Mouse (Mus musculus): ENCODE measurements around the gene Lekr1.

Gene Lekr1

GRCm38 (mm10) chr3:65832398-65832797 is 166.4 kb downstream of the Lekr1 start:
- no peak for DNase-seq (ENCODE audit: low spot score in 2 of 2)

- DNase-seq (ENCODE audit: low spot score in 2 of 2): no peak
Measured at GRCm38 (mm10) chr3:65836435-65836834, 170.4 kb downstream of the Lekr1 start.

GRCm38 (mm10) chr3:65839664-65840063 is 173.6 kb downstream of the Lekr1 start:
- no peak for DNase-seq (ENCODE audit: low spot score in 2 of 2)

GRCm38 (mm10) chr3:65841175-65841574 is 175.1 kb downstream of the Lekr1 start:
- no peak for DNase-seq (ENCODE audit: low spot score in 2 of 2)

GRCm38 (mm10) chr3:65842515-65843184 is 176.6 kb downstream of the Lekr1 start:
- DNase-seq (ENCODE audit: low spot score in 2 of 2): no peak

DNA sequence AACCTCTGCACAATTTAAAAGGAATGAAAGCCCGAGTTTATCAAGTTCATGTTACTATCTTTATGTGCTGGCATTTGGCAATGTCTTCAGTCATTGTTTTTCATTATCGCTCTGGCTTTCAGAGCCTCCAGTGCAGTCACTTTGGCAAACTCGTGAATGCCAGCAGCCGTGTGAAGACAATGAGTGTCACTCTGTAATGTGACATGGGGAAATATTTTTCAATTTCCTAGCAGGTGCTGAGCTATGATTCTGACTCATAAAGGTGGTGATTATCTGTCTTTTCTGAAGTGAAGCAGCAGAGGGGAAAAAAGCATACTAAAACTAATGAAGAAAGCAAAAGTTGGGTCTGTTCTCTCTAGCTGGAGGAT is 177.1 kb downstream of the Lekr1 start:
- peak in 1 of 2 experiments; percentile 17 for DNase-seq (ENCODE audit: low spot score in 2 of 2)

DNA sequence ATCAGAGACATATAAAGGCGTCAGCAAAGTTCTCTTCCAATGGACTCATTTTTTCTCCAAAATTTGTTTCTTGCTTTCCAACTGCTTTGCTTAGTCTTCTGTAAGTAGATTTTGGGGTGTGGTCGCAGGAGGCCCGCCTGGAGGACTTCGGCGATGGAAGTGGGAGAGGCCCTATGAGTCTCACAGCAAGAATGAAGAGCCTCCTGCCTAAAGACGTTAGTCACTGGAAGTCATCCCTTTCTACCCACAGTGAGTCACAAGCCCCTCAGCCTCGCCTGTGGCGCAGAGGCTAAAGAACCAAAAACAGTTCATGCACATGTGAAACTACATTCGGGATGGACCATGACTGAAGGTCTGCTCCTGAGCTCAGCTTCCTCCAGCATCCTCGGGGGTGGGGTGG is 178.3 kb downstream of the Lekr1 start:
- no peak for DNase-seq (ENCODE audit: low spot score in 2 of 2)

- peak in 1 of 2 experiments; percentile 33 for DNase-seq (ENCODE audit: low spot score in 2 of 2)
Measured at GRCm38 (mm10) chr3:65844851-65845552, 179.0 kb downstream of the Lekr1 start.

- DNase-seq (ENCODE audit: low spot score in 2 of 2): peak in 1 of 2 experiments; percentile 21
Measured at GRCm38 (mm10) chr3:65847158-65847787, 181.2 kb downstream of the Lekr1 start.

GRCm38 (mm10) chr3:65853746-65854145 is 187.7 kb downstream of the Lekr1 start:
- DNase-seq (ENCODE audit: low spot score in 2 of 2): no peak

DNA sequence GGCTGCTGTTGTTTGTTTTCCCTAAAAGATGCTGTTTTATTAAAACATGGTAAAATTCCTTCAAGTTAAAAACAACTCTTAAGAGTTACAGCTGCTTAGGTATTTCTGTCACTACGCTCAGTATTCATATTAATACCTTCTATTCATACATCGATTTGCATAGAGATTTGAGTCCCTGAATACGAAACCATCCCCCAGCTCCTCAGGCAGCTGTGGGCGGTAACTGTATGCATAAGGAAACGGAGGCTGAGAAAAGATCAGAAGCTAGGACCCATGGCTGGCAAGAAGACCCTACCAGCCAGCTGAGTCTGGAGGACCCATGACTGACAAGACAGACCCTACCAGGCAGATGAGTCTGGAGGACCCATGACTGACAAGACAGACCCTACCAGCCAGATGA is 189.5 kb downstream of the Lekr1 start:
- DNase-seq (ENCODE audit: low spot score in 2 of 2): no peak

GRCm38 (mm10) chr3:65858118-65858517 is 192.1 kb downstream of the Lekr1 start:
- DNase-seq (ENCODE audit: low spot score in 2 of 2): no peak

DNA sequence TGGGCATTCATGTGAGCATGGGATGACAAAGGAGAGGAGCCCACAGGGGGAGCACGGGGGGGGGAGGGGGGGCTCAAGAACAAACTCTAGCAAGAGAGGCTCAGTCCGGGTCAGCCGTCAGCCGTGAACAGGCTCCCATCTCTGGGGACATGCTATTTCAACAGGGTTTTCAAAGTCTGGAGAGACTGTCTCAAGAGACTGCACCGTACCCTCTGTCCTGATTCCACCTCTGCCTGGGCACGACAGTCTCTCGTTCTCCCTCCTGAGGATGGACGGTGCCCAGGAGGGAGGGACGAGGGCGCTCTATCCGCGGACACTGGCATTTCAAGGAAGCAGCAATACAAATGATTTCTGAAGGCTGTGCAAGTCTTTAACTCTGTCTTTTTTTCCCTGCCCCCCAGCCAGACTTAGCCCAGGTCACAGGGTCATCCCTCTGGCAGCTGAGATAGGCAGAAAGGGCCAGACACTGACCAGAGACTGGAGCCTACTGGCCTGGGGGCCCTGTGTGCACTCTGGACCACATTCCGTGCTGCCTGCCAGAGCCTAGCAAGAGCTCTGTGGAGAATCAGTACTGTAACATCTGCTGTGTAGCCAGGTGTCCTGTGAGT is 192.8 kb downstream of the Lekr1 start:
- DNase-seq (ENCODE audit: low spot score in 2 of 2): no peak

DNA sequence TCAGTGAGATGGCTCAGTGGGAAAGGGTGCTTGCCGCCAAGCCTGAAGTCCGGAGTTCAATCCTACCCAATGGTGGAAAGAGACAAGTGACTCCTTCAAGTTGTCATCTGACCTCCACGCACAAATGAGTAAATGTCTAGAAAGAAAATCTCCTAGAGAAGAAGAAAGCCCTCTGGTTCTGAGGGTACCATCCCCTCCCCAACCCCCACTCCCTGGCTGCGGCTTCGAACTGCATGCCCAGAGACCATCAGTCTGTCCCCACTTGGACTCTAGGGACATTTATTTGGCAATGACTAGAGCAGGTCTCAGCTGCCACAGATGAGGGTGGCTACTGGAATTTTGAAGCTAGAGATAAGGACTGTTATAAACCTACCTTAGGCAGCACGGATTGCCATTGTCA is 193.7 kb downstream of the Lekr1 start:
- no peak for DNase-seq (ENCODE audit: low spot score in 2 of 2)

GRCm38 (mm10) chr3:65860903-65861302 is 194.9 kb downstream of the Lekr1 start:
- no peak for DNase-seq (ENCODE audit: low spot score in 2 of 2)

GRCm38 (mm10) chr3:65861471-65861881 is 195.4 kb downstream of the Lekr1 start:
- peak; percentile 37 to 45 for DNase-seq (ENCODE audit: low spot score in 2 of 2)

DNA sequence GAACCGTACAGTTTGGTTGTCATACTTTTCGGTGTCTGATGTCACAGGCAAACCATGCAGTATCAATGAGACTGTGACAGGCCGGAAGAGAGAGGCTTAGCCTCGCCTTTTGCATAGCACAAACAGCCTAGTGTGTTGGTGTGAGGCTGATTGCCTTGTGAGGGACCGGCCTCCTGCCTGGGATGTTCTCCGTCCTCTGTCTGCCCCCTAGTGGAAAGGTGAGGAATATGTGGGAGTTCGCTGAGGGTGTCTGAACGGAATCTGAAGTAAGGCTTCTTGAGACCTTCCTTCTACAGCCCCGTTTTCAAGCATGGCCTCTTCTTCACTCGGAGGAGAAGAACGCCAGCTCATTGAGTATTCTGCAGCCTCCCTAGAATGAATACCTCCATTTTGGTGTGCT is 197.3 kb downstream of the Lekr1 start:
- peak; percentile 90 to 93 for DNase-seq (ENCODE audit: low spot score in 2 of 2)

GRCm38 (mm10) chr3:65863762-65864377 is 197.8 kb downstream of the Lekr1 start:
- DNase-seq (ENCODE audit: low spot score in 2 of 2): peak; percentile 42 to 50

DNA sequence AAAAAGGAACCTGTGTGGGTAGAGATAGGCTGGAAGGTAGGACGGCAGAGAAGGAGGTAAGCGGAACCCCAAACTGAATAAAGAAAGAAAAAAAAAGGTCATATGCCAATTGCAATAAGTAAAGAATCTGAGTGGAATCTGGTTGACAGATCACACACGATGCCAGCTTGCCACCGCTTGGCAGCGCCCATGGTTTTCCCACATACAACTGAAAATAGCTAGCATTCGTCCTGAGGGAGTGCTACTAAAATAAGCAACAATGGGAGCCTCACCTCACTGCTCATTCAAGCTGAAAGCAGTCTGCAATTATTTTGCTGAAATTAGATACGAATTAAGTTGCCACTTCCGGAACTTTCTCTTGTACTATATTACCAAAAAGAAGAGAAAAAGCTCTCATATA is 202.9 kb downstream of the Lekr1 start:
- peak in 1 of 2 experiments; percentile 52 for DNase-seq (ENCODE audit: low spot score in 2 of 2)

DNA sequence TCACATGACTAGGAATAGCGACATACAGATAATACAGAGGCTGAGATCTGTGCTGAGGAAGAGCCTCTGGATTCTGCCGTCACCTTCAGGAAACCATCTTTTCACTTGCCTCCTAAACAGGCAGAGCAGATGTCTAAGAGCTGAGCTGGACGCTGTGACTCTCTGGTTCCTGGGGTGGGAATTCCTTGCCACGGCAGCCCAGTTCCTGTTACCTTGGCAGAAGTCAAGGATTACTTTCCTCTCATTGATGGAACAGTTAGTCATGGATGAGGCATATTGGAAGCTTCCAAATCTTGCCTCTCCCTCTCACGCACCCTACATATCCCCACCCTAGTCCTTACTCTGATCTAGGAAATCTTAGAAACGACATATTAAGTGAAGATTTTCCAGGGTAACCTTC is 203.7 kb downstream of the Lekr1 start:
- no peak for DNase-seq (ENCODE audit: low spot score in 2 of 2)

DNA sequence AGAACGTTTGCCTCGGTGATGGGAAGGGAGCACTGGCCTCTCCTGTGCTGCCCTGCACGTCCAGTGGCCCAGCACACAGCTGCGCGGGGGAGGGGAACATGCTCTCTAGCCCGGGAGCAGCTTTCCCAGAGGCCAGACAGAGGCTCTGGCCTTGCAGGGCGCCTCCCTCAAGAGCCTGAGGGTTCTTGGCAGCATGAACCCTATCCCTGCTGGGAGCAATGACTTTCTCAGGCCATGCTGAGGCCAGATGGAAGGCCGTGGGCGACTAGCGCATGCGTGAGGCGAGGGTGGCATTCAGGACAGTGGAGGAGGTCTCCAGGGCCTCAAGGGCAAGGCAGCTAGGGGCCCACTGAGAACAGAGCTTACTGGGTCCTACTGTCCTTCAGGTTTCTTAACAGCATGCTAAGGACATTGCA is 205.2 kb downstream of the Lekr1 start:
- DNase-seq (ENCODE audit: low spot score in 2 of 2): peak; percentile 45 to 49

Measured in right cerebral cortex, postnatal 10 days (tissue).